Mouse (Mus musculus): ENCODE measurements at regions not wholly inside any gene's neighbourhood (a gene's known extent, or its start where the extent isn't known, plus 50 kb on each side); places are given as distances from the start of the nearest gene placed in this dataset.

DNA sequence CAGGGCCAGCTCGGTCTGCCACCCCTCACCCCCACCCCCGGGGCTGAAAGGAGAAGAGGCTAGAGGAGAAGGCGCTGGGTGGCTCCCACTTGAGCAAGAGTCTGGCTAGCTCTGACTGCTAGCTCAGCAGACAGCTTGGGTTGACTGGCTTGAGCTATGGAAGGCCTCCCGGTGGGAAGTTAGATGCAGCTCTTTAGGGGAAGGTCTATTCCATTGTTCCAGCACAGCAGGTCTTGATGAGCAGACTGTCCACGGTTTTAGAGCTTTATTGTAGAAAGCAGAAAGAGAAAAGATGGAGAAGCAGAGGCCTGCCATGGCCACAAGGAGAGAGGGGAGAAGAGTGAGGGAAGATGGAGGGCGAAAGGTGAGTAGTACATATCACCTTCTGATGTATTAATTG lies 190.9 kb upstream of the Col8a1 start:
- TF ChIP-seq CTCF (IDR thresholded peaks at IDR 0.05; ENCODE audit: borderline replicate concordance, insufficient read depth, low read length) (no peak), POLR2A (IDR thresholded peaks at IDR 0.05; ENCODE audit: low read depth, low read length) (no peak)

All from embryonic fibroblast, embryonic 13.5 days (primary cell).